Mouse (Mus musculus): ENCODE results near the gene Igfals.

- TF ChIP-seq CTCF (IDR thresholded peaks at IDR 0.05; ENCODE audit: low read depth, low read length) (no peak), GATA1 (IDR thresholded peaks at IDR 0.05; ENCODE audit: borderline replicate concordance, low read length) (no peak), TAL1 (conservative IDR thresholded peaks at IDR 0.05; ENCODE audit: low read depth, low read length) (no peak), GATA2 (IDR thresholded peaks at IDR 0.05; ENCODE audit: borderline replicate concordance, low read depth, low read length) (no peak), POLR2AphosphoS5 (IDR thresholded peaks at IDR 0.05; ENCODE audit: insufficient replicate concordance, low read depth, low read length) (no peak)
Observed at GRCm38 (mm10) chr17:24874405-24874745, 8.6 kb downstream of the Igfals start.

Data from G1E (cell line).